Mouse (Mus musculus) heart, adult 10 weeks (tissue): ENCODE data around the gene Adamts13. TPM values are rescaled to one million over a fixed set of nuclear protein-coding genes. Genes with fewer than 3 reads are reported as not detected.

Experiments used
- polyA plus RNA-seq: library from polyadenylated mRNA; stranded (reverse); fragments of 350-450 nt; fragmentation: Illumina TruSeq; extraction: RNeasy Lipid Tissue Mini Kit (QIAGEN cat#74804); gene quantifications from one replicate; pipeline ENCODE4 v1.2.3, GENCODE M21; 2014; ENCODE audit warnings: low read depth, low replicate concordance

The Adamts13 gene
- 0.13 TPM for polyA plus RNA-seq

DNA sequence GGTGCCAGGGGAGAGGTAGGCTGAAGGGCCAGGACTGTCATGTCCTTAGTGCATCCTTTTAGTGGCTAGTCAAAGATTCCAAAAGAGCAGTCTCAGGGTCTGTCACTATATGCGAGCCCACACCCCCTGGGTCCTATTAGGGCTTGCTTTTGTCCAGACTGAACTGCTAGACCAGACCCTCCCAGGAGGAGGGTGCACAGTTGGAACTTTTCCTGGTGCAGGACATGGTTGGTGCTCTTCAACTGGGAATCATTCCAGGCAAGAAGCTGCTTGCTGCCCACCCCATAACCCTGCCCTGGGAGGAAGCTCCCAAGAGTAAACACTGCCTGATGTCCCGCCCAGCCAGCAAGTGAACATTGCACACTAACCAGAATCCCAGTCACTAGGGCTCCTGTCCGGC, at the start of gene Adamts13:
Gene Adamts13 (plus strand): TSS at position 301 of the 400 bp plus-strand sequence.

GRCm38 (mm10) chr2:26933304-26934055, 39.7 kb upstream of the Adamts13 start, which contains the start of the genes Surf4 and Stkld1:
Surf4 (minus strand) TSS chr2:26933928.
Stkld1 (plus strand) TSS chr2:26934047.

DNA sequence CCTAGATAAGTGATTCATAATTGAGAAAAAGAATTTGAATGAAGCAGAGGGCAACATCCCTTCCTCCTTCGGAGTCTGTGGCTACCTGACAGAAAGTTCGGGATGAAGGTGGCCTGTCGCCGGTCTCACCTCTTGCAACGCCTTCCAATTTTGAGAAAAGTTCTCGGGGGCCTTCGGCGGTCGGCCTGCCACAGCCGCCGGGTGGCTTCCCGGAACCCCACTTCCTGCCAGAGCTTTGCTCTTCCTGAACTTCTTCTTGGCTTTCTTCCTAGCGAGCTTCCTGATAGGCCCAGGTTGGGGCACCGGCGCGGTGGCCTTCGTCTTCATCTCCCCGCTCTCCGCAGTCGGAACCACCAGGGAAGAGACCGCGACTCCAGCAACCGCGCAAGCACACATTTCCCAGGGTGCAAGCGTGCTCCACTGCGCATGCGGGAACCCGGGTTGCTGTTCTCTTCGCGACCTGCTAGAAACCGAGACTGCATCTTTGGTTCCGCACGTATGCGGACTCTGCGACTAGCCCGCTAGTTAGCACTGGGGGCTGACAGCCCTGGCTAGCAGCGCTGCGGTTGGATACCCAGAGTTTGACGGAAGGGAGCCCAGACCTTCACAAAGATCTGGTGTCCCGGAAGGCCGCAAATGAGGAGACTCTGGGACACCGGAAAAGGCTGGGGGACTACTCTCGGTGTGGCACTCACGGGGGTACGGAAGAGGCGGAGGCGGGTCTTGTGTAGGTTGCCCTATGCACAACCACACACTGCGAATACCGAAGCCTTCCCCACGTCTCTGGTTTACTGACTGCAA, 9.1 kb upstream of the Adamts13 start, which contains the start of gene Rexo4:
Gene Rexo4 (minus strand): TSS at position 464 of the 801 bp plus-strand sequence.

GRCm38 (mm10) chr2:27009714-27010244, 36.6 kb downstream of the Adamts13 start, which contains the start of gene Cacfd1:
Cacfd1 (plus strand) TSS chr2:27009926.

DNA sequence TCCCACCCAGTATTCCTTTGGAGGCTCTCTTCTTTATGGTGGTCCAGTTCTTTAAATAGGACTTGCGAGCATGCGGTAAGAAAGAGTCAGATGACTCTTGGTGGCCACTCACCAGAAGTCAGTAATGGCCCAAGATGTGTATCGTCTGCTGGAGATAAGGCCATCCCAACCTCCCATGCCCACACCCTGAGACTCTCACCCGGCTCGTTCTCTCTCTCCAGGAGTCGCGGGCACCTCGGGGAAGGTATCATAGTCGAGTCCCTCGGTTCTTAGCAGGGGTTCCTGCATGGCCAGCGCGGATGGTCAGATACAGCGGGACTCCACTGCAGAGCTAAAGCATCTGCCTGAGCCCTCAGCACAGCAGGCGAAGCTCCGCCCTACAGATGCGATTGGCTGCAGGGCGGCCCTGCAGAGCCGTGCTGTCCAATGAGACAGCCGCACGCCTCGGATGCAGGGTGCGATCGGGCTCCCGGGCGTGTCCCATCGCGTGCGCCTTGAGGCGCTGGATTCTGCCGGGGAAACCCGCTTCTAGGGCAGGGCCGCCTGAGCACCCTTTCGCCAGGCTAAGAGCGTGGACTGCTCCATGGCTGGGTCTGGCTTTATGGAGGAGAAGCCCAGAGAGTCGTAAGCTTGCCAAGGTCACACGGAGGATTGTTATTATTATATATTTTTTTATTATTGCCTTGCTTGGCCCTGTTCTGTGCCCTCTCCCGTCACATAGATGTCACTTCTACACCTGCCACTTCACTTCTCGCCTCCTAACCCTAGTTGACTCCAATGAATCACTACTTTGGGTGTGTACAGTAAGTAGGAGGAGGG, 54.6 kb downstream of the Adamts13 start, which contains the start of gene Slc2a6:
Gene Slc2a6 (minus strand): TSS at position 381 of the 819 bp plus-strand sequence.

Other genes with a start within 250 kb of the Adamts13 start
- gene Abo, start 108.4 kb upstream of the Adamts13 start, polyA plus RNA-seq, result not detected
- gene Surf6, start 70.5 kb upstream of the Adamts13 start, polyA plus RNA-seq, result 11.8 TPM
- gene Med22, start 62.7 kb upstream of the Adamts13 start, polyA plus RNA-seq, result 28.6 TPM
- 813 TPM for gene Rpl7a, start 62.7 kb upstream of the Adamts13 start, polyA plus RNA-seq
- gene Surf2, start 57.0 kb upstream of the Adamts13 start, polyA plus RNA-seq, result 33.6 TPM
- 65.6 TPM for gene Surf1, start 56.9 kb upstream of the Adamts13 start, polyA plus RNA-seq
- gene Surf4, start 39.5 kb upstream of the Adamts13 start, polyA plus RNA-seq, result 89.7 TPM
- not detected for gene Stkld1, start 39.4 kb upstream of the Adamts13 start, polyA plus RNA-seq
- gene Rexo4, start 9.0 kb upstream of the Adamts13 start, polyA plus RNA-seq, result 19.7 TPM
- gene Cacfd1, start 36.5 kb downstream of the Adamts13 start, polyA plus RNA-seq, result 43.6 TPM
- 0.34 TPM for gene Slc2a6, start 54.6 kb downstream of the Adamts13 start, polyA plus RNA-seq
- not detected for gene Mymk, start 98.8 kb downstream of the Adamts13 start, polyA plus RNA-seq
- 19.6 TPM for gene Adamtsl2, start 106.0 kb downstream of the Adamts13 start, polyA plus RNA-seq
- 0.47 TPM for gene Fam163b, start 169.1 kb downstream of the Adamts13 start, polyA plus RNA-seq
- gene Dbh, start 191.8 kb downstream of the Adamts13 start, polyA plus RNA-seq, result 2.9 TPM